Mouse (Mus musculus) forebrain, embryonic 10.5 days (tissue): ENCODE data around the gene Gm10130. TPM values are rescaled to one million over a fixed set of nuclear protein-coding genes. Genes with fewer than 3 reads are reported as not detected.
"Not testable (repeated sequence)": the region's sequence is repeated elsewhere in the genome, so short reads cannot be mapped to it uniquely, and the experiment has no call there.

Experiments used
- DNase-seq: peaks from one replicate; pipeline ENCODE4 v3.0.0-alpha.2; 2017; ENCODE audit warnings: low spot score; ENCODE audit errors: extremely low spot score
- H3K27ac ChIP-seq: fragments of 300-500 bp; sonication (generic); 2 replicates; pipeline ENCODE4 v1.5.1; 2016; ENCODE audit warnings: mild to moderate bottlenecking
- H3K27me3 ChIP-seq: fragments of 300-500 bp; sonication (generic); 2 replicates; pipeline ENCODE4 v1.6.1; 2016; ENCODE audit warnings: mild to moderate bottlenecking; ENCODE audit not compliant: poor library complexity, severe bottlenecking
- H3K36me3 ChIP-seq: fragments of 300-500 bp; sonication (generic); replicated peaks from 2 replicates; pipeline ENCODE4 v1.6.1; 2016; ENCODE audit warnings: mild to moderate bottlenecking, moderate library complexity
- H3K4me1 ChIP-seq: fragments of 300-500 bp; sonication (generic); 2 replicates; pipeline ENCODE4 v1.6.1; 2016
- H3K4me3 ChIP-seq: fragments of 300-500 bp; sonication (generic); 2 replicates; pipeline ENCODE4 v1.5.1; 2016; ENCODE audit warnings: mild to moderate bottlenecking, moderate library complexity
- H3K9me3 ChIP-seq: fragments of 300-500 bp; sonication (generic); 2 replicates; pipeline ENCODE4 v1.6.1; 2016; ENCODE audit warnings: mild to moderate bottlenecking, moderate library complexity
- WGBS: fragments of 180-500 bp; shearing (Covaris S2); methylation state at CpG from one replicate; pipeline ENCODE4 v1.1.7; 2016; 5-methylcytosine and 5-hydroxymethylcytosine counted together
- polyA plus RNA-seq: library from polyadenylated mRNA; unstranded; fragments of >200 nt; fragmentation: Nextera tagmentation; extraction: Ambion mirVana; gene quantifications from 2 replicates; pipeline ENCODE4 v1.2.1, GENCODE M21; 2016

Gene Gm10130
- 1.3 and 1.4 TPM in 2 replicates for polyA plus RNA-seq

- no peak within 1 kb of the TSS for H3K4me3 ChIP-seq
- H3K27ac ChIP-seq: no peak within 1 kb of the TSS
- no peaks in the 10 kb centered on the region for H3K27me3 ChIP-seq
- H3K36me3 ChIP-seq: peaks cover 73% of the 10 kb centered on the region
- peaks cover 74% of the 10 kb centered on the region for H3K9me3 ChIP-seq
- 92% methylated on average over 5 of the region's 5 CpGs for WGBS
- no peak for DNase-seq
- no peaks in the 10 kb centered on the region for H3K4me1 ChIP-seq
Measured at GRCm38 (mm10) chr2:150323402-150323801, at the start of gene Gm10130. Gene Gm10130 (plus strand): TSS chr2:150323702.

GRCm38 (mm10) chr2:150293669-150294068, 29.8 kb upstream of the Gm10130 start:
- H3K9me3 ChIP-seq: peaks cover 2% of the 10 kb centered on the region; the same call in 1 of the 2 replicates
- no peaks in the 10 kb centered on the region for H3K27me3 ChIP-seq
- no peak overlapping the region for H3K27ac ChIP-seq
- H3K36me3 ChIP-seq: no peaks in the 10 kb centered on the region
- no peaks in the 10 kb centered on the region for H3K4me1 ChIP-seq
- DNase-seq: no peak
- WGBS: 87% methylated on average over 6 of the region's 6 CpGs
- no peak overlapping the region for H3K4me3 ChIP-seq

GRCm38 (mm10) chr2:150299096-150299495, 24.4 kb upstream of the Gm10130 start:
- Histone ChIP-seq H3K27ac (no peak overlapping the region), H3K4me1 (no peaks in the 10 kb centered on the region), H3K36me3 (no peaks in the 10 kb centered on the region), H3K27me3 (no peaks in the 10 kb centered on the region), H3K4me3 (no peak overlapping the region), H3K9me3 (no peaks in the 10 kb centered on the region; the same call in 1 of the 2 replicates)
- 50% methylated on average over 1 of the region's 1 CpGs for WGBS
- no peak for DNase-seq

- no peak for DNase-seq
- 93% methylated on average over 10 of the region's 10 CpGs for WGBS
- no peaks in the 10 kb centered on the region for H3K27me3 ChIP-seq
- no peak overlapping the region for H3K4me3 ChIP-seq
- H3K4me1 ChIP-seq: no peaks in the 10 kb centered on the region
- no peak overlapping the region for H3K27ac ChIP-seq
- peaks cover 7% of the 10 kb centered on the region; the same call in 1 of the 2 replicates for H3K9me3 ChIP-seq
- H3K36me3 ChIP-seq: no peaks in the 10 kb centered on the region
Measured at GRCm38 (mm10) chr2:150307183-150307773, 16.2 kb upstream of the Gm10130 start.

GRCm38 (mm10) chr2:150310952-150311884, 12.3 kb upstream of the Gm10130 start:
- 18% methylated on average over 19 of the region's 19 CpGs for WGBS
- peak overlapping the region; percentile 86 for H3K27ac ChIP-seq
- peak overlapping the region; percentile 59 for H3K4me3 ChIP-seq
- not testable (repeated sequence) for H3K4me1 ChIP-seq, H3K27me3 ChIP-seq
- DNase-seq: peak; percentile 82
- peaks cover 26% of the 10 kb centered on the region for H3K9me3 ChIP-seq
- H3K36me3 ChIP-seq: peaks cover 22% of the 10 kb centered on the region

GRCm38 (mm10) chr2:150316140-150316539, 7.4 kb upstream of the Gm10130 start:
- Histone ChIP-seq H3K36me3 (peaks cover 56% of the 10 kb centered on the region), H3K9me3 (peaks cover 67% of the 10 kb centered on the region), H3K4me3 (no peak overlapping the region), H3K27ac (no peak overlapping the region), H3K4me1 (no peaks in the 10 kb centered on the region), H3K27me3 (no peaks in the 10 kb centered on the region)
- no peak for DNase-seq

GRCm38 (mm10) chr2:150318973-150319372, 4.5 kb upstream of the Gm10130 start:
- peaks cover 88% of the 10 kb centered on the region for H3K9me3 ChIP-seq
- H3K4me1 ChIP-seq: no peaks in the 10 kb centered on the region
- H3K4me3 ChIP-seq: no peak overlapping the region
- H3K27ac ChIP-seq: no peak overlapping the region
- DNase-seq: no peak
- 88% methylated on average over 1 of the region's 1 CpGs for WGBS
- H3K36me3 ChIP-seq: peaks cover 77% of the 10 kb centered on the region
- no peaks in the 10 kb centered on the region for H3K27me3 ChIP-seq

- Histone ChIP-seq H3K36me3 (peaks cover 21% of the 10 kb centered on the region), H3K9me3 (peaks cover 15% of the 10 kb centered on the region; the same call in 1 of the 2 replicates)
- DNase-seq, H3K4me1 ChIP-seq, H3K4me3 ChIP-seq, H3K27me3 ChIP-seq, H3K27ac ChIP-seq: not testable (repeated sequence)
Measured at GRCm38 (mm10) chr2:150357136-150357535, 33.6 kb downstream of the Gm10130 start.

- H3K9me3 ChIP-seq, H3K4me1 ChIP-seq, H3K27me3 ChIP-seq: not testable (repeated sequence)
- Histone ChIP-seq H3K36me3 (peaks cover 11% of the 10 kb centered on the region), H3K27ac (peak within 1 kb of the TSS; percentile 90), H3K4me3 (peak within 1 kb of the TSS; percentile 69)
- DNase-seq: peak; percentile 78
- 8% methylated on average over 17 of the region's 17 CpGs for WGBS
Measured at GRCm38 (mm10) chr2:150362113-150362877, 38.8 kb downstream of the Gm10130 start, which contains the start of gene 3300002I08Rik. Gene 3300002I08Rik (minus strand): TSS chr2:150362765.

GRCm38 (mm10) chr2:150362878-150363229, 39.4 kb downstream of the Gm10130 start:
- DNase-seq: no peak

GRCm38 (mm10) chr2:150385553-150386106, 62.1 kb downstream of the Gm10130 start:
- H3K4me1 ChIP-seq, H3K36me3 ChIP-seq, H3K27me3 ChIP-seq, H3K9me3 ChIP-seq, H3K4me3 ChIP-seq, DNase-seq, H3K27ac ChIP-seq: not testable (repeated sequence)
- 94% methylated on average over 19 of the region's 19 CpGs for WGBS

More at GRCm38 (mm10) chr2:150362878-150363229, 39.4 kb downstream of the Gm10130 start:
- 17% methylated on average over 4 of the region's 4 CpGs for WGBS
- peaks cover 4% of the 10 kb centered on the region for H3K4me1 ChIP-seq
- H3K27ac ChIP-seq: peak overlapping the region; percentile 90
- peaks cover 8% of the 10 kb centered on the region for H3K36me3 ChIP-seq
- H3K4me3 ChIP-seq: peak overlapping the region; percentile 69
- H3K27me3 ChIP-seq: no peaks in the 10 kb centered on the region
- H3K9me3 ChIP-seq: peaks cover 3% of the 10 kb centered on the region

- H3K27me3 ChIP-seq: no peaks in the 10 kb centered on the region
- WGBS: 83% methylated on average over 1 of the region's 1 CpGs
- no peaks in the 10 kb centered on the region for H3K4me1 ChIP-seq
- no peak for DNase-seq
- H3K36me3 ChIP-seq: no peaks in the 10 kb centered on the region
- H3K4me3 ChIP-seq: no peak overlapping the region
- no peak overlapping the region for H3K27ac ChIP-seq
- no peaks in the 10 kb centered on the region; the same call in none of the 2 replicates for H3K9me3 ChIP-seq
Measured at GRCm38 (mm10) chr2:150390198-150390597, 66.7 kb downstream of the Gm10130 start.
